Mouse (Mus musculus): ENCODE results near the gene Prelid1. TPM values are rescaled to one million over a fixed set of nuclear protein-coding genes. Genes with fewer than 3 reads are reported as not detected.

Gene Prelid1
- polyA plus RNA-seq, 2 experiments: 282 to 476 TPM

GRCm38 (mm10) chr13:55321434-55322129, 1.3 kb downstream of the Prelid1 start, which contains the start of gene Rab24:
Rab24 (minus strand) TSS chr13:55321946.
- ATAC-seq (ENCODE audit: low FRiP score, low read depth) (peak; percentile 90), DNase-seq (ENCODE audit: low spot score) (peak; percentile 96)
- Histone ChIP-seq H3K27ac (replicated peaks; ENCODE audit: low read depth, low read length) (peak within 1 kb of the TSS; percentile 80), H3K4me1 (ENCODE audit: control insufficient read depth, insufficient read depth, low read length) (peaks cover 18% of the 10 kb centered on the region), H3K36me3 (ENCODE audit: control insufficient read depth, insufficient read depth, low read length) (peaks cover 70% of the 10 kb centered on the region), H3K9me3 (ENCODE audit: control insufficient read depth, low read length) (no peaks in the 10 kb centered on the region), H3K9ac (ENCODE audit: low read depth, low read length, severe bottlenecking) (peak within 1 kb of the TSS; percentile 95), H3K4me2 (replicated peaks; ENCODE audit: low read depth, low read length, severe bottlenecking) (peak within 1 kb of the TSS; percentile 88), H3K27me3 (ENCODE audit: control insufficient read depth, insufficient read depth, low read length) (no peaks in the 10 kb centered on the region), H3K4me3 (replicated peaks; ENCODE audit: low read length) (peak within 1 kb of the TSS; percentile 95)
- TF ChIP-seq POLR2A (IDR thresholded peaks at IDR 0.05; ENCODE audit: borderline replicate concordance, extremely low read depth, insufficient read depth, insufficient read length): peak; percentile 85; the same call in 1 of the 2 replicates
- WGBS: under 1% methylated on average over 58 of the region's 73 CpGs

- Histone ChIP-seq H3K9me3 (ENCODE audit: control insufficient read depth, low read length) (no peaks in the 10 kb centered on the region), H3K4me3 (replicated peaks; ENCODE audit: low read length) (peak overlapping the region; percentile 95), H3K27ac (replicated peaks; ENCODE audit: low read depth, low read length) (peak overlapping the region; percentile 80), H3K36me3 (ENCODE audit: control insufficient read depth, insufficient read depth, low read length) (peaks cover 64% of the 10 kb centered on the region), H3K27me3 (ENCODE audit: control insufficient read depth, insufficient read depth, low read length) (no peaks in the 10 kb centered on the region), H3K9ac (ENCODE audit: low read depth, low read length, severe bottlenecking) (peak overlapping the region; percentile 95), H3K4me1 (ENCODE audit: control insufficient read depth, insufficient read depth, low read length) (peaks cover 19% of the 10 kb centered on the region), H3K4me2 (replicated peaks; ENCODE audit: low read depth, low read length, severe bottlenecking) (peak overlapping the region; percentile 88)
- under 1% methylated on average over 31 of the region's 31 CpGs for WGBS
- 0 out of 2 replicates have a peak, but pooled peaks have one; percentile 16 for ATAC-seq (ENCODE audit: low FRiP score, low read depth)
- TF ChIP-seq POLR2A (IDR thresholded peaks at IDR 0.05; ENCODE audit: borderline replicate concordance, extremely low read depth, insufficient read depth, insufficient read length): no peak
- peak; percentile 75 for DNase-seq (ENCODE audit: low spot score)
These were observed 2.0 kb downstream of the Prelid1 start for GRCm38 (mm10) chr13:55322130-55322825.

GRCm38 (mm10) chr13:55325596-55325995, 5.3 kb downstream of the Prelid1 start:
- peaks cover 37% of the 10 kb centered on the region for H3K4me1 ChIP-seq (ENCODE audit: control insufficient read depth, insufficient read depth, low read length)

GRCm38 (mm10) chr13:55327169-55327568, 6.9 kb downstream of the Prelid1 start:
- H3K9me3 ChIP-seq (ENCODE audit: control insufficient read depth, low read length): no peaks in the 10 kb centered on the region
- H3K4me1 ChIP-seq (ENCODE audit: control insufficient read depth, insufficient read depth, low read length): peaks cover 36% of the 10 kb centered on the region
- H3K4me3 ChIP-seq (replicated peaks; ENCODE audit: low read length): no peak overlapping the region
- H3K27me3 ChIP-seq (ENCODE audit: control insufficient read depth, insufficient read depth, low read length): no peaks in the 10 kb centered on the region
- no peak overlapping the region for H3K27ac ChIP-seq (replicated peaks; ENCODE audit: low read depth, low read length)
- no peak for ATAC-seq (ENCODE audit: low FRiP score, low read depth)
- no peak overlapping the region for H3K4me2 ChIP-seq (replicated peaks; ENCODE audit: low read depth, low read length, severe bottlenecking)
- DNase-seq (ENCODE audit: low spot score): no peak
- H3K9ac ChIP-seq (ENCODE audit: low read depth, low read length, severe bottlenecking): no peak overlapping the region
- no peak for TF ChIP-seq POLR2A (IDR thresholded peaks at IDR 0.05; ENCODE audit: borderline replicate concordance, extremely low read depth, insufficient read depth, insufficient read length)
- WGBS: 50% methylated on average over 4 of the region's 4 CpGs
- peaks cover 33% of the 10 kb centered on the region for H3K36me3 ChIP-seq (ENCODE audit: control insufficient read depth, insufficient read depth, low read length)

More at GRCm38 (mm10) chr13:55325596-55325995, 5.3 kb downstream of the Prelid1 start:
- Histone ChIP-seq H3K4me3 (replicated peaks; ENCODE audit: low read length) (no peak overlapping the region), H3K4me2 (replicated peaks; ENCODE audit: low read depth, low read length, severe bottlenecking) (no peak overlapping the region), H3K27ac (replicated peaks; ENCODE audit: low read depth, low read length) (no peak overlapping the region), H3K27me3 (ENCODE audit: control insufficient read depth, insufficient read depth, low read length) (no peaks in the 10 kb centered on the region), H3K9me3 (ENCODE audit: control insufficient read depth, low read length) (no peaks in the 10 kb centered on the region), H3K9ac (ENCODE audit: low read depth, low read length, severe bottlenecking) (no peak overlapping the region), H3K36me3 (ENCODE audit: control insufficient read depth, insufficient read depth, low read length) (peaks cover 33% of the 10 kb centered on the region)
- TF ChIP-seq POLR2A (IDR thresholded peaks at IDR 0.05; ENCODE audit: borderline replicate concordance, extremely low read depth, insufficient read depth, insufficient read length): no peak
- DNase-seq (ENCODE audit: low spot score) (no peak), ATAC-seq (ENCODE audit: low FRiP score, low read depth) (no peak)
- 80% methylated on average over 9 of the region's 11 CpGs for WGBS

GRCm38 (mm10) chr13:55327633-55328032, 7.3 kb downstream of the Prelid1 start:
- H3K9ac ChIP-seq (ENCODE audit: low read depth, low read length, severe bottlenecking): no peak overlapping the region; the same call in 1 of the 2 replicates
- no peak for ATAC-seq (ENCODE audit: low FRiP score, low read depth)
- H3K4me1 ChIP-seq (ENCODE audit: control insufficient read depth, insufficient read depth, low read length): peaks cover 36% of the 10 kb centered on the region
- 49% methylated on average over 8 of the region's 8 CpGs for WGBS
- H3K27me3 ChIP-seq (ENCODE audit: control insufficient read depth, insufficient read depth, low read length): no peaks in the 10 kb centered on the region
- H3K4me2 ChIP-seq (replicated peaks; ENCODE audit: low read depth, low read length, severe bottlenecking): peak overlapping the region; percentile 91
- DNase-seq (ENCODE audit: low spot score): peak; percentile 77
- TF ChIP-seq POLR2A (IDR thresholded peaks at IDR 0.05; ENCODE audit: borderline replicate concordance, extremely low read depth, insufficient read depth, insufficient read length): no peak
- no peaks in the 10 kb centered on the region for H3K9me3 ChIP-seq (ENCODE audit: control insufficient read depth, low read length)
- H3K27ac ChIP-seq (replicated peaks; ENCODE audit: low read depth, low read length): no peak overlapping the region
- peaks cover 33% of the 10 kb centered on the region for H3K36me3 ChIP-seq (ENCODE audit: control insufficient read depth, insufficient read depth, low read length)
- H3K4me3 ChIP-seq (replicated peaks; ENCODE audit: low read length): peak overlapping the region; percentile 77; the same call in 1 of the 2 replicates
